Mouse (Mus musculus) splenic B cell, adult 2 months (primary cell): ENCODE measurements at regions not wholly inside any gene's neighbourhood (a gene's known extent, or its start where the extent isn't known, plus 50 kb on each side); places are given as distances from the start of the nearest gene placed in this dataset.

ENCODE experiments used
- DNase-seq: peaks from one replicate; pipeline ENCODE4 v3.0.0-alpha.2; 2011; ENCODE audit warnings: low read depth, low spot score
- H3K27me3 ChIP-seq: 2 replicates; pipeline ENCODE4 v1.6.1; 2012; ENCODE audit warnings: mild to moderate bottlenecking, low read length, moderate library complexity, mixed read lengths; ENCODE audit not compliant: control insufficient read depth, poor library complexity, insufficient read depth, severe bottlenecking
- H3K36me3 ChIP-seq: 2 replicates; pipeline ENCODE4 v1.6.1; 2012; ENCODE audit warnings: mild to moderate bottlenecking, low read length, moderate library complexity, mixed read lengths; ENCODE audit not compliant: control insufficient read depth, poor library complexity, insufficient read depth, severe bottlenecking

- no peaks in the 10 kb centered on the region for H3K36me3 ChIP-seq
- no peak for DNase-seq
- H3K27me3 ChIP-seq, result no peaks in the 10 kb centered on the region
Measured at GRCm38 (mm10) chr10:17221495-17221894, 501.5 kb upstream of the Cited2 start.

GRCm38 (mm10) chr10:17225727-17226126 lies 497.3 kb upstream of the Cited2 start:
- DNase-seq, result no peak
- no peaks in the 10 kb centered on the region for H3K36me3 ChIP-seq
- no peaks in the 10 kb centered on the region for H3K27me3 ChIP-seq

GRCm38 (mm10) chr10:17230040-17230818 lies 492.8 kb upstream of the Cited2 start:
- no peaks in the 10 kb centered on the region for H3K27me3 ChIP-seq
- no peak for DNase-seq
- no peaks in the 10 kb centered on the region for H3K36me3 ChIP-seq

GRCm38 (mm10) chr10:17235955-17236650 lies 486.9 kb upstream of the Cited2 start:
- Histone ChIP-seq H3K27me3 (no peaks in the 10 kb centered on the region), H3K36me3 (no peaks in the 10 kb centered on the region)
- DNase-seq, result no peak

GRCm38 (mm10) chr10:17236761-17237160 lies 486.3 kb upstream of the Cited2 start:
- Histone ChIP-seq H3K36me3 (no peaks in the 10 kb centered on the region), H3K27me3 (no peaks in the 10 kb centered on the region)
- DNase-seq, result no peak

GRCm38 (mm10) chr10:17237463-17237862 lies 485.6 kb upstream of the Cited2 start:
- Histone ChIP-seq H3K27me3 (no peaks in the 10 kb centered on the region), H3K36me3 (no peaks in the 10 kb centered on the region)
- no peak for DNase-seq

GRCm38 (mm10) chr10:17237918-17238850 lies 484.8 kb upstream of the Cited2 start:
- no peaks in the 10 kb centered on the region for H3K27me3 ChIP-seq
- no peaks in the 10 kb centered on the region for H3K36me3 ChIP-seq
- DNase-seq, result no peak

GRCm38 (mm10) chr10:17248270-17248669 lies 474.7 kb upstream of the Cited2 start:
- no peak for DNase-seq
- Histone ChIP-seq H3K36me3 (no peaks in the 10 kb centered on the region), H3K27me3 (no peaks in the 10 kb centered on the region)

GRCm38 (mm10) chr10:17253040-17253439 lies 470.0 kb upstream of the Cited2 start:
- H3K27me3 ChIP-seq, result no peaks in the 10 kb centered on the region
- DNase-seq, result no peak
- H3K36me3 ChIP-seq, result no peaks in the 10 kb centered on the region

- DNase-seq, result no peak
- Histone ChIP-seq H3K36me3 (no peaks in the 10 kb centered on the region), H3K27me3 (no peaks in the 10 kb centered on the region)
Measured at GRCm38 (mm10) chr10:17260154-17260553, 462.9 kb upstream of the Cited2 start.

- no peaks in the 10 kb centered on the region for H3K36me3 ChIP-seq
- no peak for DNase-seq
Measured at GRCm38 (mm10) chr10:17260615-17261014, 462.4 kb upstream of the Cited2 start.

GRCm38 (mm10) chr10:17261192-17261824 lies 461.7 kb upstream of the Cited2 start:
- no peak for DNase-seq
- Histone ChIP-seq H3K36me3 (no peaks in the 10 kb centered on the region), H3K27me3 (no peaks in the 10 kb centered on the region)

More at GRCm38 (mm10) chr10:17260615-17261014, 462.4 kb upstream of the Cited2 start:
- no peaks in the 10 kb centered on the region for H3K27me3 ChIP-seq

GRCm38 (mm10) chr10:17261825-17262205 lies 461.2 kb upstream of the Cited2 start:
- DNase-seq, result no peak
- H3K36me3 ChIP-seq, result no peaks in the 10 kb centered on the region
- no peaks in the 10 kb centered on the region for H3K27me3 ChIP-seq

GRCm38 (mm10) chr10:17272646-17273045 lies 450.4 kb upstream of the Cited2 start:
- no peak for DNase-seq
- Histone ChIP-seq H3K36me3 (no peaks in the 10 kb centered on the region), H3K27me3 (no peaks in the 10 kb centered on the region)
